Mouse (Mus musculus) C2C12 (cell line): ENCODE measurements around the gene Atm. TPM values are rescaled to one million over a fixed set of nuclear protein-coding genes. Genes with fewer than 3 reads are reported as not detected.

Experiments
- H3K27me3 ChIP-seq: one replicate; pipeline ENCODE4 v1.6.1; 2011; ENCODE audit not compliant: control insufficient read depth, insufficient read depth, insufficient read length
- H3K36me3 ChIP-seq: one replicate; pipeline ENCODE4 v1.6.1; 2011; ENCODE audit not compliant: control insufficient read depth, insufficient read depth
- H3K4me3 ChIP-seq: one replicate; pipeline ENCODE4 v1.5.1; 2011; ENCODE audit warnings: mild to moderate bottlenecking, control low read depth; ENCODE audit not compliant: poor library complexity, insufficient read depth, severe bottlenecking
- H3K79me2 ChIP-seq: one replicate; pipeline ENCODE4 v1.6.1; 2011; ENCODE audit not compliant: control insufficient read depth, insufficient read depth
- H3K79me3 ChIP-seq: one replicate; pipeline ENCODE4 v1.6.1; 2011; ENCODE audit warnings: low read depth, control low read depth
- H3ac ChIP-seq: one replicate; pipeline ENCODE3; 2011; ENCODE audit warnings: low read depth; ENCODE audit not compliant: control insufficient read depth, insufficient read length
- CEBPB ChIP-seq: IDR thresholded peaks from one replicate; pipeline ENCODE4 v1.6.1; 2011; ENCODE audit warnings: low read depth, mild to moderate bottlenecking, control low read depth, moderate library complexity
- CTCF ChIP-seq: IDR thresholded peaks from one replicate; pipeline ENCODE4 v1.5.1; 2011; ENCODE audit not compliant: control insufficient read depth, insufficient read depth, insufficient read length
- FOSL1 ChIP-seq: IDR thresholded peaks from one replicate; pipeline ENCODE4 v1.8.0; 2011; ENCODE audit warnings: mild to moderate bottlenecking, low read length; ENCODE audit not compliant: poor library complexity, insufficient read depth, severe bottlenecking
- MAX ChIP-seq: IDR thresholded peaks from one replicate; pipeline ENCODE4 v1.6.1; 2011; ENCODE audit warnings: mild to moderate bottlenecking, control low read depth
- MYOD1 ChIP-seq: IDR thresholded peaks from one replicate; pipeline ENCODE4 v1.6.1; 2011; ENCODE audit warnings: low read depth; ENCODE audit not compliant: control insufficient read depth, insufficient read length
- MYOG ChIP-seq: IDR thresholded peaks from one replicate; pipeline ENCODE4 v1.6.1; 2011; ENCODE audit not compliant: control insufficient read depth, insufficient read length; ENCODE audit errors: extremely low read depth
- USF1 ChIP-seq: IDR thresholded peaks from one replicate; pipeline ENCODE4 v1.6.1; 2011; ENCODE audit warnings: low read depth, mild to moderate bottlenecking, control low read depth, moderate library complexity
- polyA plus RNA-seq: library from polyadenylated mRNA; unstranded; fragments of >200 nt; fragmentation: generic; extraction: Trizol; gene quantifications from one replicate; pipeline ENCODE4 v1.2.1, GENCODE M21; 2012; ENCODE audit warnings: missing spikeins

The Atm gene
- polyA plus RNA-seq, 1 experiment = 3.3 TPM

GRCm38 (mm10) chr9:53537336-53537965, 911 bp upstream of the Atm start:
- H3K36me3 ChIP-seq = peaks cover 12% of the 10 kb centered on the region
- peaks cover 59% of the 10 kb centered on the region for H3K79me3 ChIP-seq
- TF ChIP-seq MAX (no peak), USF1 (no peak), FOSL1 (no peak), CEBPB (no peak), MYOD1 (no peak), CTCF (no peak), MYOG (no peak)
- H3ac ChIP-seq = peak overlapping the region; percentile 97
- H3K4me3 ChIP-seq = peak overlapping the region; percentile 77
- H3K79me2 ChIP-seq = peaks cover 78% of the 10 kb centered on the region
- no peaks in the 10 kb centered on the region for H3K27me3 ChIP-seq

- Histone ChIP-seq H3K27me3 (no peaks in the 10 kb centered on the region), H3K4me3 (peak overlapping the region; percentile 57), H3K79me2 (peaks cover 60% of the 10 kb centered on the region), H3K36me3 (peaks cover 13% of the 10 kb centered on the region), H3ac (peak overlapping the region; percentile 39), H3K79me3 (peaks cover 42% of the 10 kb centered on the region)
- TF ChIP-seq FOSL1 (no peak), MYOG (no peak), USF1 (no peak), MYOD1 (no peak), MAX (no peak), CEBPB (no peak), CTCF (no peak)
Observed at GRCm38 (mm10) chr9:53535416-53536320, 872 bp downstream of the Atm start.

GRCm38 (mm10) chr9:53517373-53518009, 19.0 kb downstream of the Atm start:
- Histone ChIP-seq H3K27me3 (no peaks in the 10 kb centered on the region), H3K36me3 (peaks cover 22% of the 10 kb centered on the region), H3K79me2 (no peaks in the 10 kb centered on the region), H3K4me3 (no peak overlapping the region), H3ac (no peak overlapping the region), H3K79me3 (no peaks in the 10 kb centered on the region)
- TF ChIP-seq CEBPB (no peak), MAX (no peak), FOSL1 (no peak), USF1 (no peak), MYOG (no peak), CTCF (no peak), MYOD1 (peak; percentile 37)

GRCm38 (mm10) chr9:53514091-53514490, 22.4 kb downstream of the Atm start:
- no peaks in the 10 kb centered on the region for H3K27me3 ChIP-seq
- peaks cover 27% of the 10 kb centered on the region for H3K36me3 ChIP-seq
- no peak overlapping the region for H3ac ChIP-seq
- no peak overlapping the region for H3K4me3 ChIP-seq
- H3K79me2 ChIP-seq = no peaks in the 10 kb centered on the region
- TF ChIP-seq CTCF (no peak), FOSL1 (no peak), MAX (no peak), USF1 (no peak), MYOD1 (no peak), CEBPB (no peak), MYOG (no peak)
- no peaks in the 10 kb centered on the region for H3K79me3 ChIP-seq

DNA sequence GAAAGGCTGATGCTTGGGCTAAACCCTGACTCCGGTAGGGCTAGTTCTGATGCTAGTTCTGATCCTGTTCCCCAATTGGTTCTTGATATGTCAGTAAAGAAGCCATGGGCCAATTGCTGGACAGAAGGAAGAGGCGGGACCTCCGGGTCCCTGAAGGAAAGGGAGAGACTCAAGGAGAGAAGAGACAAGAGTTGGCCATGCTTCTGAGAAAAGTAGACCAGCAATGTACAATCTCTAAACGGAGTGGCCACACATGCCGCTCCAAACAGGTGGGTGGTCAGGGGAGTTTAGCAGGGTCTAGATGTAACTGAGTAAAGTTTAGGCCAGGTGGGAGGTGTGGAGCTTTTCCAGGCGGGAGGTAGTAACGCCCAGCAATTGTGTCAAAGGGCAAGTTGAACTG, 28.5 kb downstream of the Atm start:
- Histone ChIP-seq H3K27me3 (no peaks in the 10 kb centered on the region), H3ac (peak overlapping the region; percentile 40), H3K36me3 (peaks cover 24% of the 10 kb centered on the region), H3K79me3 (no peaks in the 10 kb centered on the region), H3K79me2 (no peaks in the 10 kb centered on the region), H3K4me3 (no peak overlapping the region)
- TF ChIP-seq USF1 (no peak), MAX (no peak), MYOG (no peak), FOSL1 (no peak), CTCF (no peak), MYOD1 (no peak), CEBPB (no peak)
